Mouse (Mus musculus) brain, embryonic 14.5 days (tissue): ENCODE data around the gene Necab3. TPM values are rescaled to one million over a fixed set of nuclear protein-coding genes. Genes with fewer than 3 reads are reported as not detected.
A peak's percentile ranks its signal among the peaks of the same experiment; 100 is the strongest.

Experiments used
- DNase-seq: peaks from one replicate; pipeline ENCODE4 v3.0.0-alpha.2; 2011; ENCODE audit warnings: low read depth
- CTCF ChIP-seq: fragments of 200-500 bp; IDR thresholded peaks from 2 replicates; pipeline ENCODE4 v1.5.1; 2012; ENCODE audit warnings: inconsistent platforms, mild to moderate bottlenecking, moderate library complexity, borderline replicate concordance; ENCODE audit not compliant: insufficient read depth, insufficient read length; ENCODE audit errors: extremely low read depth
- POLR2A ChIP-seq: fragments of 200-500 bp; IDR thresholded peaks from 2 replicates; pipeline ENCODE4 v1.6.1; 2012; ENCODE audit warnings: mild to moderate bottlenecking, inconsistent platforms, borderline replicate concordance; ENCODE audit not compliant: poor library complexity, insufficient read depth, insufficient read length, severe bottlenecking; ENCODE audit errors: extremely low read depth
- polyA plus RNA-seq: library from polyadenylated mRNA; depleted of rRNA; stranded (reverse); fragments of >200 nt; gene quantifications from 2 replicates; pipeline ENCODE4 v1.2.3, GENCODE M21; 2012

The Necab3 gene
- polyA plus RNA-seq, 1 experiment: 11.6 TPM

GRCm38 (mm10) chr2:154584931-154585601 lies 26.4 kb upstream of the Necab3 start:
- DNase-seq: peak; percentile 32
- TF ChIP-seq CTCF (no peak), POLR2A (no peak)

DNA sequence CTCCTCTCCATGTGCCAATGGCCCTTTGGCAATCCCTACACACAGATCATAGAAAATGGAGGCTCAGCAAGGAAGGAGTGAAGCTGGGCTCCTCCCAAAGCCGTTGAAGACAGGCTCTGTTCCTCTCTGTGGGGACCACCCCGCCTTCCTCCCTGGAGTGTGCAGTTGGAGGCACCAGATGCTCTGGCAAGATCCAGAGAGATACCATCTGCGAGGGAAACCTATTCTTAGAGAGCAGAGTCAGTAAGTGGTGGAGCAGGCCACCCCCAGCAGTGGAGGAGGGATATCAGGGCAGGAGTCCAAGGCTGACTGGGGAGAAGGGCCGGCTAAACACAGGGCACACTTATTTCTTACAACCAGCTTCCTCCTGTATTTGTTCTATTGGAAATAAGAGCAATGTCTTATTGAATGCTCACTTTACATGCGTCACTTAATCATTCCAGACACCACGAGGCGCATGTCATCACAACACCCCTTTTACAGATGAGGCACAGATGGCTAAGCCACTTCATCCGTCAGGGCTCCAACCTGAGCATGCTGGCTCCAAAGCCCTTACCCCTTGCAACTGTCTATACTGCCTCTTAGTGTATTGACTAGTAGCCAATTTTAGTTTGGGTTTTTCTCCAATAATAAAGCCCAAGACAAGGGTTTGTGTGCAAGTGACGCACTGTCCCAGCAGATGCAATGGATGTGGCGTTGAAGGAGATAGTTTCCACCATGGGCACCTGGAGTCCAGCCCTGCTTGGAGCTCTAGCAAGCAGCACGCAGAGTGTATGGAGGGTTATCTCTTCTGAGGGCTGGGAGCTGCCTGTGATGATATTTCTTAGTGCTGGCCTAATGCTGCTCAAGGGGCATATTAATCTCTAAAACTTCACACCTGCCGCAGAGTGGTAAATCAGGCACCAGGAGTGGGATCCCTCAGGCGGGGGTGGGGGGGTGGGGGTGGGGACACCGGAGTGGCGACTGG lies 25.5 kb upstream of the Necab3 start:
- TF ChIP-seq POLR2A (no peak), CTCF (no peak)
- DNase-seq: peak; percentile 95

DNA sequence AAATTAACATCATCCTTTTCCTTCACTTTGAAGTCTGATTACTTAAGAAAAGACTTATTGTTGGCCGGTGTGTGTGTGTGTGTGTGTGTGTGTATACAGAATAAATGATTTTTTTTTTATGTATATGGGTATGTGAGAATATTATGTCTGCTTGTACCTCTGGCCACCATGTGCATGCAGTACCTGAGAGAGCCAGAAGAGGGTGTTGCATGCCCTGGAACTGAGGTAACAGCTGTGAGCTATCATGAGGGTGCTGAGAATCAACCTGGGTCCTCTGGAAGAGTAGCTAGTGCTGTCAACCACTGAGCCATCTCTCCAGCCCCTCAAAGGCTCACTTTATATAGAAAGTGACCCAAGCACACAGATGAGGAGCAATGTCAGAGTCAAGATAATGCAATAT lies 22.7 kb upstream of the Necab3 start:
- TF ChIP-seq CTCF: peak; percentile 14; the same call in 1 of the 2 replicates
- no peak for TF ChIP-seq POLR2A
- no peak for DNase-seq

GRCm38 (mm10) chr2:154580586-154580985 lies 21.9 kb upstream of the Necab3 start:
- DNase-seq: peak; percentile 38
- TF ChIP-seq POLR2A: no peak
- TF ChIP-seq CTCF: no peak

GRCm38 (mm10) chr2:154577744-154578067 lies 19.0 kb upstream of the Necab3 start:
- DNase-seq: no peak
- TF ChIP-seq POLR2A (no peak), CTCF (no peak)

GRCm38 (mm10) chr2:154576876-154577743 lies 18.4 kb upstream of the Necab3 start:
- TF ChIP-seq POLR2A (no peak), CTCF (no peak)
- DNase-seq: peak; percentile 73

DNA sequence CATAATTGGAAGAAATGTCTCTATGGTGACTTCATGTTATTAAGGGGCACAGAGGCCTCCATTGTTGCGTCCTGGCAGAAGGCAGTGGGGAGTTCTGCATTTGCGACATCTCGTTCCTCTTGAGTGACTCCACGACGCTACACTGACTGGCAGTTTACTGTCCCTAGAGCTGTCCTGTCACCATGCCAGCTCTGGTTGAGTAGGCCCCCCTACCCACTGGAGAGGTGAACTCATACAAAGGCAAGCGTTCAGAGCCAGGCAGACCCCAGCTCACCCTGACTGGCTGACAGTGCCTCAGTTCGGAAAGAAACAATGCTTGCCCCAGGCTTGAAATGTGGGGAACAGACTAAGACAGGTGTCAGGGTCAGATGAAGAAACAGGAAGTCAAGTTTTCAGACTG lies 15.6 kb upstream of the Necab3 start:
- TF ChIP-seq CTCF (no peak), POLR2A (no peak)
- DNase-seq: peak; percentile 50

DNA sequence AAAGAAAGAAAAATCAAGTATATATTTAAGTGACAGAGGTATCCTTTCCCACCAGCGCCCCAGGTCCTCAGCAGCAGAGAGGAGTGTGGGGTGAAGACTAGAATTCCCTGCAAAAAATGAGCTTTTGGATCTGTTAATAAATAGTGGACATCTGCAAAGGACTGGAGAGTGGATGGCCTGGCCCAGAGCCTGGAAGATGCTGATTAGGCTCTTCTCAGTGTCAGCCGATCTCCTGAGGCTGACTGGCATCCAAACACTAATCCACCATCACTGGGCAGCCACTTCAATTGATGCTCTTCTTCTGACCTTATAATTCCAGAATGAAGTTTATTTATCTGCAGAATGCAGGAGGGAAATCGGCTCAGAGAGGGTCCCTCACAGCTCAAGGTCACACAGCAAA lies 14.3 kb upstream of the Necab3 start:
- TF ChIP-seq CTCF: no peak
- TF ChIP-seq POLR2A: no peak
- no peak for DNase-seq

GRCm38 (mm10) chr2:154571976-154572375 lies 13.3 kb upstream of the Necab3 start:
- no peak for TF ChIP-seq CTCF
- TF ChIP-seq POLR2A: no peak
- no peak for DNase-seq

DNA sequence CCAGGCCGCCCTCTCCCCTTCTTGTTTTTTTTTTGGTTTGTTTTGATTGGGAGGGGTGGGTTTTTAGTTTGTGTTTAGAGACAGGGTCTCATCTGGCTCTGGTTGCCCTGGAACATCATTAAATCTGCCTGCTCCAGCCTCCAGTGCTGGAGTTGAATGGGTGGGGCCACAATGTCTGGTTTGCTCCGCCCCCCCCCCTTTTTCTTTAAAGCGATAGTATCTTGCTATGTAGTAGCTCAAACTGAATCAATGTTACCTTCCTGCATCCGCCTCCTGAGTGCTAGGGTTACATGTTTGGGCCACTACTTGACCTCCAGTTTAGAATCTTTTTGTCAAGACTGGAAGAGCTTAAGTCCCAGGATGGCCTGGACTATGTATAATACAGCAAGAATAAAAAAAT lies 12.6 kb upstream of the Necab3 start:
- TF ChIP-seq CTCF: no peak
- TF ChIP-seq POLR2A: no peak
- DNase-seq: no peak

GRCm38 (mm10) chr2:154570666-154571065 lies 12.0 kb upstream of the Necab3 start:
- DNase-seq: no peak
- TF ChIP-seq CTCF: no peak
- no peak for TF ChIP-seq POLR2A

- DNase-seq: peak; percentile 98
- TF ChIP-seq POLR2A: no peak
- TF ChIP-seq CTCF: no peak
Observed at GRCm38 (mm10) chr2:154569836-154570286, 11.2 kb upstream of the Necab3 start, which contains the start of gene E2f1. TSS of gene E2f1 (minus strand) at chr2:154569892.

GRCm38 (mm10) chr2:154569071-154569748 lies 10.5 kb upstream of the Necab3 start:
- DNase-seq: peak; percentile 75
- no peak for TF ChIP-seq CTCF
- 0 out of 2 replicates have a peak, but pooled peaks have one; percentile 18 for TF ChIP-seq POLR2A
